Mouse (Mus musculus): Measurements from ENCODE around the gene Cpb2. TPM values are rescaled to one million over a fixed set of nuclear protein-coding genes. Genes with fewer than 3 reads are reported as not detected.

The Cpb2 gene
- not detected for polyA plus RNA-seq (2015; fragmentation: Illumina TruSeq; extraction: RNeasy Lipid Tissue Mini Kit (QIAGEN cat#74804); ENCODE audit: low read depth, low replicate concordance)

GRCm38 (mm10) chr14:75242087-75242486 lies at the start of gene Cpb2:
Gene Cpb2 (plus strand): TSS chr14:75242287.

DNA sequence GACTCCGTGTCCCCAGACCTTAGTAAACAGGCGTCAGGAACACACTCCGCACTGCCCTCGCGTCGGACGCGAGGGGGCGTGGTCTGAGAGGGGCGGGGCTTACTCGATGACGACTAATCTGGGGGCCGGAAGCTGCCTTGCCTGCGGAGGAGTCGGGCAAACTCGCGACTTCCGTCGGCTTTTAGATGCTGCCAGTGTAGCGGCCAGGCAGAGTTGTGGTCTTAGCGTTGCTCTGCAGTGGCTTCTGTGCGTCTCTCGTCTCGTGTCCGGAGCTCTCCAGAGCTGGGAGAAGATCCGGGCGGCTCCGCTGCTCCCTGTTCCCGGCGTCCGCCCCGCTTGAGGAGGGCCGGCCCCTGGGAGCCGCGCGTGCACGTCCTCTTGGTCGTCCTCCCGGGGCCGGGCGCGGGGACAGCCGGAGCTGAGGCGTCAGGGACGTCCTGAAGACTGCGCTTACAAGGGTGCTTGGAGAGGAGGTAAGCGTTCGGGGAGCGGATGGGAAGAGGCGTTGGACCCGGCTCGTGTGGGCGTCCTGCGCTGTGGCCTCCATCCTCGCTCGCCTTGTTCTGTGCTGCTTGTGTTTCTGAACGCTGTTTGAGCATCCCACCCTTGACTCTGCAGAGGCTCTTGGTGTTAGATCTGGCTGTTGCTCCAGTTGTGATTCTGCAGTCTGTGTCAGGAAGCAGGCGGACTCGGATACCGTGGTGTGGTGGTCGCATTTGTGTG lies 42.3 kb downstream of the Cpb2 start, which contains the start of gene Zc3h13:
TSS of gene Zc3h13 (plus strand) at position 181 of the 723 bp plus-strand sequence.

Other genes starting within 250 kb of the Cpb2 start
- gene Rubcnl, start 226.3 kb upstream of the Cpb2 start, polyA plus RNA-seq (2015; fragmentation: Illumina TruSeq; extraction: RNeasy Lipid Tissue Mini Kit (QIAGEN cat#74804); ENCODE audit: low read depth, low replicate concordance): 1.3 TPM
- gene Lrrc63, start 111.4 kb upstream of the Cpb2 start, polyA plus RNA-seq (2015; fragmentation: Illumina TruSeq; extraction: RNeasy Lipid Tissue Mini Kit (QIAGEN cat#74804); ENCODE audit: low read depth, low replicate concordance): not detected
- 7.8 TPM for gene Lcp1, start 111.2 kb upstream of the Cpb2 start, polyA plus RNA-seq (2015; fragmentation: Illumina TruSeq; extraction: RNeasy Lipid Tissue Mini Kit (QIAGEN cat#74804); ENCODE audit: low read depth, low replicate concordance)
- 22.4 TPM for gene Zc3h13, start 42.1 kb downstream of the Cpb2 start, polyA plus RNA-seq (2015; fragmentation: Illumina TruSeq; extraction: RNeasy Lipid Tissue Mini Kit (QIAGEN cat#74804); ENCODE audit: low read depth, low replicate concordance)
- gene Siah3, start 213.7 kb downstream of the Cpb2 start, polyA plus RNA-seq (2015; fragmentation: Illumina TruSeq; extraction: RNeasy Lipid Tissue Mini Kit (QIAGEN cat#74804); ENCODE audit: low read depth, low replicate concordance): 5.9 TPM